Mouse (Mus musculus) forebrain, embryonic 16.5 days (tissue): ENCODE measurements around the gene Poc1a. TPM values are rescaled to one million over a fixed set of nuclear protein-coding genes. Genes with fewer than 3 reads are reported as not detected.

ENCODE experiments used
- ATAC-seq: fragments of 200-750 bp; cut with Nextera tagmentation; 2 replicates; pipeline ENCODE4 v1.8.0; 2017; ENCODE audit warnings: mild to moderate bottlenecking, moderate library complexity
- H3K27ac ChIP-seq: fragments of 300-500 bp; sonication (generic); 2 replicates; pipeline ENCODE4 v1.5.1; 2014; ENCODE audit warnings: low read length, control low read depth
- H3K27me3 ChIP-seq: fragments of 300-500 bp; sonication (generic); replicated peaks from 2 replicates; pipeline ENCODE4 v1.6.1; 2014; ENCODE audit warnings: low read length; ENCODE audit not compliant: control insufficient read depth, insufficient read depth
- H3K36me3 ChIP-seq: fragments of 300-500 bp; sonication (generic); 2 replicates; pipeline ENCODE4 v1.6.1; 2014; ENCODE audit not compliant: control insufficient read depth, insufficient read depth
- H3K4me1 ChIP-seq: fragments of 300-500 bp; sonication (generic); replicated peaks from 2 replicates; pipeline ENCODE4 v1.6.1; 2014; ENCODE audit warnings: low read length; ENCODE audit not compliant: control insufficient read depth, insufficient read depth
- H3K4me2 ChIP-seq: fragments of 300-500 bp; sonication (generic); 2 replicates; pipeline ENCODE4 v1.6.1; 2014; ENCODE audit warnings: mild to moderate bottlenecking, low read length, control low read depth
- H3K4me3 ChIP-seq: fragments of 300-500 bp; sonication (generic); replicated peaks from 2 replicates; pipeline ENCODE4 v1.5.1; 2014; ENCODE audit warnings: mild to moderate bottlenecking, low read length, control low read depth
- H3K9ac ChIP-seq: fragments of 300-500 bp; sonication (generic); replicated peaks from 2 replicates; pipeline ENCODE4 v1.6.1; 2014; ENCODE audit warnings: low read depth, low read length, control low read depth
- H3K9me3 ChIP-seq: fragments of 300-500 bp; sonication (generic); 2 replicates; pipeline ENCODE4 v1.6.1; 2016; ENCODE audit warnings: low read length; ENCODE audit not compliant: control insufficient read depth
- WGBS: fragments of 180-500 bp; shearing (Covaris S2); extraction: QIAGEN DNeasy Blood & Tissue Kit; methylation state at CpG from one replicate; pipeline ENCODE4 v1.1.7; 2014; 5-methylcytosine and 5-hydroxymethylcytosine counted together
- polyA plus RNA-seq: library from polyadenylated mRNA; unstranded; fragments of >200 nt; fragmentation: Nextera tagmentation; extraction: Ambion mirVana; gene quantifications from 2 replicates; pipeline ENCODE4 v1.2.1, GENCODE M21; 2015

The Poc1a gene
- polyA plus RNA-seq, 1 experiment from 2014 or later, result 11.6 TPM

GRCm38 (mm10) chr9:106366188-106366587 lies 85.3 kb downstream of the Poc1a start:
- Histone ChIP-seq H3K27ac (no peak overlapping the region), H3K4me3 (no peak overlapping the region), H3K36me3 (no peaks in the 10 kb centered on the region), H3K4me1 (peaks cover 25% of the 10 kb centered on the region), H3K9ac (no peak overlapping the region), H3K27me3 (no peaks in the 10 kb centered on the region), H3K4me2 (no peak overlapping the region), H3K9me3 (no peaks in the 10 kb centered on the region)
- ATAC-seq, result no peak
- WGBS, result 50% methylated on average over 1 of the region's 1 CpGs

GRCm38 (mm10) chr9:106367001-106367400 lies 86.1 kb downstream of the Poc1a start:
- 19% methylated on average over 5 of the region's 5 CpGs for WGBS
- Histone ChIP-seq H3K4me1 (peaks cover 33% of the 10 kb centered on the region), H3K27me3 (no peaks in the 10 kb centered on the region), H3K9me3 (no peaks in the 10 kb centered on the region), H3K4me2 (peak overlapping the region; percentile 96), H3K4me3 (peak overlapping the region; percentile 73), H3K9ac (peak overlapping the region; percentile 55), H3K36me3 (no peaks in the 10 kb centered on the region), H3K27ac (no peak overlapping the region)
- no peak; the same call in 1 of the 2 replicates for ATAC-seq

GRCm38 (mm10) chr9:106367592-106368111 lies 86.8 kb downstream of the Poc1a start:
- under 1% methylated on average over 36 of the region's 36 CpGs for WGBS
- peak overlapping the region; percentile 96 for H3K4me2 ChIP-seq
- H3K27me3 ChIP-seq, result no peaks in the 10 kb centered on the region
- H3K36me3 ChIP-seq, result no peaks in the 10 kb centered on the region
- peak; percentile 94 for ATAC-seq
- H3K9me3 ChIP-seq, result no peaks in the 10 kb centered on the region
- H3K9ac ChIP-seq, result peak overlapping the region; percentile 85
- H3K4me3 ChIP-seq, result peak overlapping the region; percentile 73
- peaks cover 38% of the 10 kb centered on the region for H3K4me1 ChIP-seq
- H3K27ac ChIP-seq, result peak overlapping the region; percentile 97

GRCm38 (mm10) chr9:106368112-106368717 lies 87.4 kb downstream of the Poc1a start, which contains the start of gene Dusp7:
Gene Dusp7, plus strand, starts transcription at chr9:106368632.
- under 1% methylated on average over 56 of the region's 57 CpGs for WGBS
- peak within 1 kb of the TSS; percentile 73 for H3K4me3 ChIP-seq
- H3K9ac ChIP-seq, result peak within 1 kb of the TSS; percentile 85
- H3K36me3 ChIP-seq, result no peaks in the 10 kb centered on the region
- ATAC-seq, result peak; percentile 79
- no peaks in the 10 kb centered on the region for H3K27me3 ChIP-seq
- H3K4me2 ChIP-seq, result peak within 1 kb of the TSS; percentile 96
- H3K4me1 ChIP-seq, result peaks cover 38% of the 10 kb centered on the region
- H3K9me3 ChIP-seq, result no peaks in the 10 kb centered on the region
- H3K27ac ChIP-seq, result peak within 1 kb of the TSS; percentile 97

GRCm38 (mm10) chr9:106368831-106369501 lies 88.1 kb downstream of the Poc1a start:
- Histone ChIP-seq H3K4me1 (peaks cover 38% of the 10 kb centered on the region), H3K4me2 (peak overlapping the region; percentile 96), H3K27me3 (no peaks in the 10 kb centered on the region), H3K4me3 (peak overlapping the region; percentile 73), H3K27ac (peak overlapping the region; percentile 97), H3K9me3 (no peaks in the 10 kb centered on the region), H3K36me3 (no peaks in the 10 kb centered on the region), H3K9ac (peak overlapping the region; percentile 85)
- WGBS, result 0% methylated on average over 62 of the region's 72 CpGs
- ATAC-seq, result peak; percentile 14

- Histone ChIP-seq H3K9ac (peak overlapping the region; percentile 85), H3K27ac (no peak overlapping the region), H3K36me3 (no peaks in the 10 kb centered on the region), H3K4me1 (peaks cover 38% of the 10 kb centered on the region), H3K4me2 (peak overlapping the region; percentile 96), H3K9me3 (no peaks in the 10 kb centered on the region), H3K27me3 (no peaks in the 10 kb centered on the region), H3K4me3 (peak overlapping the region; percentile 73)
- 8% methylated on average over 11 of the region's 11 CpGs for WGBS
- no peak for ATAC-seq
Observed at GRCm38 (mm10) chr9:106369801-106370485, 89.1 kb downstream of the Poc1a start.

GRCm38 (mm10) chr9:106370620-106371383 lies 89.9 kb downstream of the Poc1a start:
- H3K4me1 ChIP-seq, result peaks cover 38% of the 10 kb centered on the region
- H3K9me3 ChIP-seq, result no peaks in the 10 kb centered on the region
- 81% methylated on average over 30 of the region's 30 CpGs for WGBS
- H3K27ac ChIP-seq, result no peak overlapping the region
- no peaks in the 10 kb centered on the region for H3K36me3 ChIP-seq
- H3K4me2 ChIP-seq, result peak overlapping the region; percentile 96
- ATAC-seq, result no peak
- H3K4me3 ChIP-seq, result peak overlapping the region; percentile 73; the same call in 1 of the 2 replicates
- no peaks in the 10 kb centered on the region for H3K27me3 ChIP-seq
- H3K9ac ChIP-seq, result no peak overlapping the region

GRCm38 (mm10) chr9:106371384-106371671 lies 90.5 kb downstream of the Poc1a start:
- no peaks in the 10 kb centered on the region for H3K9me3 ChIP-seq
- no peak overlapping the region for H3K27ac ChIP-seq
- H3K4me1 ChIP-seq, result peaks cover 38% of the 10 kb centered on the region
- WGBS, result 67% methylated on average over 6 of the region's 6 CpGs
- H3K9ac ChIP-seq, result 0 out of 2 replicates have a peak overlapping the region, but pooled peaks have one; percentile 12
- H3K36me3 ChIP-seq, result no peaks in the 10 kb centered on the region
- ATAC-seq, result no peak
- H3K4me3 ChIP-seq, result 0 out of 2 replicates have a peak overlapping the region, but pooled peaks have one; percentile 4
- H3K4me2 ChIP-seq, result peak overlapping the region; percentile 32
- H3K27me3 ChIP-seq, result no peaks in the 10 kb centered on the region
